Mouse (Mus musculus): ENCODE measurements around the gene Hcn1.
"Not testable (repeated sequence)": the region's sequence is repeated elsewhere in the genome, so short reads cannot be mapped to it uniquely, and the experiment has no call there.

DNA sequence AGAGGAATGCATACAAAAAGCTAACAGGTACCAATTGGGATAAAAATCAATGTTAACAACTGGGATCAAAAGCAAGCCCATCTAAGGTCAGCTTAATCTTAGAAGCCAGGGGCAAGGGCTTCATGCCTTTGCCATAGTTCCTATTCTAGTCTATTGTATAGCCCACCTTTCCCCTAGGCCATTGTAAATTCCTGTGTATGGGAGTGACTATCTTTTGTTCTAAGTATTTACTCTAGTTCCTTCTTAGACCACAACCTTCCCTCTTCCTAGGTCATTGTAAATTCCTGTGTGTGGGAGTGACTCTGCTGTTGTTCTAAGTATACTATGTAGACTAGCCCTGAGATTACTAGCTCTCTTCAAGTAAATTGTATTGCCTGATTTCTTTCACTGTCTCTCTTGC is 420.8 kb downstream of the Hcn1 start:
- TF ChIP-seq EP300, CTCF (IDR thresholded peaks at IDR 0.05; ENCODE audit: low read depth): not testable (repeated sequence)
